Mouse (Mus musculus): ENCODE results near the gene Cdk11b. TPM values are rescaled to one million over a fixed set of nuclear protein-coding genes. Genes with fewer than 3 reads are reported as not detected.

Cdk11b gene
- polyA plus RNA-seq, 1 experiment from 2014 or later: 49.4 TPM

DNA sequence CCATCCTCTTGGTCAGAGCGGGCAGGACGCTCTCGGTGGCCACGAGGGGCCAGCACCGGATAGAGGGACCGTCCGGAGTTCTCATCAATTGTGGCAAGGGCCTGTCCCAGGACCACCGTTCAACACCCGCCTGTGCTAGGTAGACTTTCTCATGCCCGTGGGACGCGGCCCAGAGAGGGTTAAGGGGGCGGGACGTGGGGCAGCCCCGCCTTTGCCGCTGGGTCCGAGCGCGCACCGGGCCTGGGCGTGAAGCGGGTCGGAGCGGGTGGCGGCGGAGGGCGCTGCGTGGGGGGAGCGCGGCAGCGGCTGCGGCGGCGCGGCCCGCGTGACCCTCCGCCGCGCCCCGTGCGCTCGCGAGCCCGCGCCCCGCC lies 69.4 kb downstream of the Cdk11b start, which contains the start of gene Fndc10:
Fndc10 (plus strand) TSS at position 232 of the 371 bp plus-strand sequence.
- Histone ChIP-seq H3K4me1 (ENCODE audit: control insufficient read depth, insufficient read depth, low read length) (peaks cover 15% of the 10 kb centered on the region), H3K27ac (replicated peaks; ENCODE audit: low read depth, low read length) (peak within 1 kb of the TSS; percentile 94), H3K4me2 (ENCODE audit: low read length) (peak within 1 kb of the TSS; percentile 82), H3K4me3 (replicated peaks; ENCODE audit: low read depth, low read length) (peak within 1 kb of the TSS; percentile 64), H3K36me3 (ENCODE audit: control insufficient read depth, insufficient read depth, low read length) (no peaks in the 10 kb centered on the region), H3K27me3 (ENCODE audit: control insufficient read depth, insufficient read depth, low read length) (peaks cover 10% of the 10 kb centered on the region), H3K9me3 (ENCODE audit: control insufficient read depth, low read length) (no peaks in the 10 kb centered on the region), H3K9ac (replicated peaks; ENCODE audit: low read length) (peak within 1 kb of the TSS; percentile 79)
- DNase-seq (peak; percentile 88), ATAC-seq (ENCODE audit: low FRiP score, low TSS enrichment) (peak; percentile 82)
- under 1% methylated on average over 33 of the region's 47 CpGs for WGBS

DNA sequence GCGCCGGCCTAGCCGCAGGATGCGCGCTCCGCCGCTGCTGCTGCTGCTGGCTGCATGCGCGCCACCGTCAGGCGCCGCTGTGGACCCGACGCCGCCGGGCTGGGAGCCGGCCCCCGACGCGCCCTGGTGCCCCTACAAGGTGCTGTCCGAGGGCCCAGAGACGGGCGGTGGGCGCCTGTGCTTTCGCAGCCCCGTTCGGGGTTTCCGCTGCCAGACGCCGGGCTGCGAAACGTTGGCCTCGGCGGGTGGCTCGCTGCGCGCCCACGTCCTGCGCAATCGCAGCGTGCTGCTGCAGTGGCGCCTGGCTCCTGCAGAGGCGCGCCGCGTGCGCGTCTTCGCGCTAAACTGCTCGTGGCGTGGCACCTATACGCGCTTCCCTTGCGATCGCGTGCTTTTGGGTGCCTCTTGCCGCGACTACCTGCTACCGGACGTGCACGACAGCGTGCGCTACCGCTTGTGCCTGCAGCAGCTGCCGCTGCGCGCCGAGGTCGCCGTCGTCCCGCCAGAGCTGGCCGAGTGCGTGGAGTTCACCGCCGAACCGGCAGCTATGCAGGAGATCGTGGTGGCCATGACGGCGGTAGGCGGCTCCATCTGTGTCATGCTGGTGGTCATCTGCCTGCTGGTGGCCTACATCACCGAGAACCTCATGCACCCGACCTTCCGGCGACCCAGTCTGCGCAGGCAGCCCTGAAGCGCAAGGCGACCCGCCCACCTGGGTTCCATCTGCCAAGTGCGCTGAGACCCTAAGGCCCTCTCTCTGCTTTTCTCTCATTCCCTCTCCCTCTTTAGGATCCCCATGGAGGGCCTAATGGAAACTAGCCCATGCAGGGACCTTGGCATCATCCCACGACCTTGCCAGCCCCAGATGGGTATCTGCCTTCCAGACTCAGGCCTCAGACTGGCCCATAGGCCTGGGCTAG lies 70.1 kb downstream of the Cdk11b start:
- H3K36me3 ChIP-seq (ENCODE audit: control insufficient read depth, insufficient read depth, low read length): no peaks in the 10 kb centered on the region
- peak overlapping the region; percentile 79 for H3K9ac ChIP-seq (replicated peaks; ENCODE audit: low read length)
- H3K4me2 ChIP-seq (ENCODE audit: low read length): peak overlapping the region; percentile 82
- WGBS: under 1% methylated on average over 92 of the region's 92 CpGs
- H3K4me1 ChIP-seq (ENCODE audit: control insufficient read depth, insufficient read depth, low read length): peaks cover 15% of the 10 kb centered on the region
- ATAC-seq (ENCODE audit: low FRiP score, low TSS enrichment) (peak; percentile 80), DNase-seq (peak; percentile 90)
- H3K9me3 ChIP-seq (ENCODE audit: control insufficient read depth, low read length): no peaks in the 10 kb centered on the region
- H3K4me3 ChIP-seq (replicated peaks; ENCODE audit: low read depth, low read length): peak overlapping the region; percentile 64
- peaks cover 10% of the 10 kb centered on the region for H3K27me3 ChIP-seq (ENCODE audit: control insufficient read depth, insufficient read depth, low read length)
- H3K27ac ChIP-seq (replicated peaks; ENCODE audit: low read depth, low read length): peak overlapping the region; percentile 94

DNA sequence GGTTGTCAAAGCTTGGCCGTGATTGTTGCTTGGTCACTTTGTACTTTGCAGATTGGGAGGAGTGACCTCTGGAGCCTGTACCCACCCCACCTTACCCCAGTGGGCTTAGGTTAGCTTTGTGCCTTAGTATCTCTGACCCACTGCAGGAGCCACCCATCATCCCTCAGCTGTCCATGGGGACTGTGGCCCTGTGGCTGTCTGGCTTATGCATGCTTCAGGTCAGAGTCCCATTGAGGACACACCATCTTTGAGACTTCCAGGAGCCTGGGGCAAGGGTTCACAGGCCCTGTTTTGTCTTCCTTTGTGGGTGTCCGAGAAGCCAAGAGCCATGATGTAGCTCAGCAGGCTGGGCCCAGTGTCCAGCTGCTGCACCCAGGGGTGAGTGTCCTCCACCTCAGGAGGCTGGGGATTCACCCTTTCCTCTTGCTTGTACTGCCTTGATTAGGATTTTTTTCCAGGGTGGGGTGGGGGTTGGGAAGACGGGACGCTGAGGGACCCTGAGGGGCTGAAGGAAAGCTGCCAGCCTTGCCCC lies 70.9 kb downstream of the Cdk11b start:
- H3K4me3 ChIP-seq (replicated peaks; ENCODE audit: low read depth, low read length): peak overlapping the region; percentile 64
- 76% methylated on average over 4 of the region's 4 CpGs for whole genome bisulfite sequencing
- no peak for ATAC-seq (ENCODE audit: low FRiP score, low TSS enrichment)
- peak overlapping the region; percentile 82 for H3K4me2 ChIP-seq (ENCODE audit: low read length)
- H3K9me3 ChIP-seq (ENCODE audit: control insufficient read depth, low read length): no peaks in the 10 kb centered on the region
- no peak overlapping the region for H3K27ac ChIP-seq (replicated peaks; ENCODE audit: low read depth, low read length)
- peaks cover 10% of the 10 kb centered on the region for H3K27me3 ChIP-seq (ENCODE audit: control insufficient read depth, insufficient read depth, low read length)
- peak overlapping the region; percentile 79 for H3K9ac ChIP-seq (replicated peaks; ENCODE audit: low read length)
- H3K36me3 ChIP-seq (ENCODE audit: control insufficient read depth, insufficient read depth, low read length): no peaks in the 10 kb centered on the region
- no peak for DNase-seq
- H3K4me1 ChIP-seq (ENCODE audit: control insufficient read depth, insufficient read depth, low read length): peaks cover 15% of the 10 kb centered on the region

DNA sequence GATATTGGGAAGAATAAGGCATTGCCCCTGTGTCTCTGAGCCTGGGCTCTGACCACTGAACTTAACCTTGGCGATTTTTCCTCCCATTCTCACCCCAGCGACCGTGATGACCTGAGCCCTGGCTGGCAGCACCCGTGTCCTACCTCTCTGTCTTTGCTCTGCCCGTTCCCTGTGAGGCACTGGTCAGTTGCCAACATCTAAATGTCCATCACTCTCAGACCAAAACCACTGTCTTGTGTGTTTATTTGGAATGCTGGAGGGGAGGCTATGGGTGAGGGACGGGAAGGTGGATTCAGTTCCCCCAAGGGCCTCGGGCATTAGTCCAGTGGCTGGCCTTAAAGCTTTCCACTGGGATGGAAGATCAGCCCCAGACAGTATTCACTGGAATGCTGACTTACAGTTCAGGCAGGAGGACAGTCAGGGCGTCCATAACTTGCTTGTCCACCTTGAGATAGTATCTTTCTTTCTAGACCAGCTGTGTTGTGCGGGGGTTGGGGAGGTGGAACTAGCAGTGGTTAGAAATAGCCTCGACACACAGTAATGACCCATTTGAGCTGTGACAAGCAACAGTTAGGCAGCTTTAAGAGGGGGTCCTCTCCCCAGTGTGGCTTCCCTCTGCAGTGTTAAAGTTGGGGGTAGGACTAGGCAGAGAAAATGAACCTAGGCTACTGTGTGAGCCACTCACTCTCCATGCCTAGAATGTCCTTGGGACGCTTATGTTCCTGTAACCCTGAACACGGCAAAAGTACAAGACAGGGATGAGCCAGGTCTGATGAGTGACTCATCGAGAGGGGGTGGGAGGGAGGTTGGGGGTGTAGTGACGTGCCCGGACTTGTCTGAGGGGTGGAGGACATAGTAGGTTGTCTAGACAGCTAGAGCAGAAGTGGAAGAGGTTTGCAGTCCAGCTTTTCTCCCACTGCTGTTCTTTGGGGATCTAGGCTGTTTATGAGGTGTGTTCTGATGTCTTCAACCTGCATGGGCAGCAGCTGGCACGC lies 71.9 kb downstream of the Cdk11b start:
- no peak overlapping the region; the same call in 1 of the 2 replicates for H3K4me3 ChIP-seq (replicated peaks; ENCODE audit: low read depth, low read length)

More for the DNA sequence above, 71.9 kb downstream of the Cdk11b start:
- H3K36me3 ChIP-seq (ENCODE audit: control insufficient read depth, insufficient read depth, low read length): no peaks in the 10 kb centered on the region
- peak overlapping the region; percentile 79; the same call in 1 of the 2 replicates for H3K9ac ChIP-seq (replicated peaks; ENCODE audit: low read length)
- peaks cover 10% of the 10 kb centered on the region for H3K27me3 ChIP-seq (ENCODE audit: control insufficient read depth, insufficient read depth, low read length)
- no peak overlapping the region for H3K27ac ChIP-seq (replicated peaks; ENCODE audit: low read depth, low read length)
- peak overlapping the region; percentile 82 for H3K4me2 ChIP-seq (ENCODE audit: low read length)
- 78% methylated on average over 16 of the region's 16 CpGs for WGBS
- no peak for DNase-seq
- peaks cover 15% of the 10 kb centered on the region for H3K4me1 ChIP-seq (ENCODE audit: control insufficient read depth, insufficient read depth, low read length)
- no peaks in the 10 kb centered on the region for H3K9me3 ChIP-seq (ENCODE audit: control insufficient read depth, low read length)
- ATAC-seq (ENCODE audit: low FRiP score, low TSS enrichment): no peak

Other genes with a start within 250 kb of the Cdk11b start
- gene Gabrd, start 226.7 kb upstream of the Cdk11b start, polyA plus RNA-seq (2014; fragmentation: Nextera tagmentation; extraction: Ambion mirVana): 0.19 TPM in 1 of 2 replicates, not detected in the other
- 3.3 and 3.6 TPM in 2 replicates for gene Cfap74, start 215.7 kb upstream of the Cdk11b start, polyA plus RNA-seq (2014; fragmentation: Nextera tagmentation; extraction: Ambion mirVana)
- 0.57 TPM in 1 of 2 replicates, not detected in the other for gene Tmem52, start 155.7 kb upstream of the Cdk11b start, polyA plus RNA-seq (2014; fragmentation: Nextera tagmentation; extraction: Ambion mirVana)
- 1,231 and 1,263 TPM in 2 replicates for gene Gnb1, start 133.5 kb upstream of the Cdk11b start, polyA plus RNA-seq (2014; fragmentation: Nextera tagmentation; extraction: Ambion mirVana)
- 70.4 and 95.1 TPM in 2 replicates for gene Nadk, start 62.5 kb upstream of the Cdk11b start, polyA plus RNA-seq (2014; fragmentation: Nextera tagmentation; extraction: Ambion mirVana)
- 15.6 and 19.9 TPM in 2 replicates for gene Slc35e2, start 23.4 kb upstream of the Cdk11b start, polyA plus RNA-seq (2014; fragmentation: Nextera tagmentation; extraction: Ambion mirVana)
- gene Gm10563, start 20.6 kb downstream of the Cdk11b start, polyA plus RNA-seq (2014; fragmentation: Nextera tagmentation; extraction: Ambion mirVana): not detected in 2 replicates
- 2.5 and 3.9 TPM in 2 replicates for gene Mmp23, start 28.5 kb downstream of the Cdk11b start, polyA plus RNA-seq (2014; fragmentation: Nextera tagmentation; extraction: Ambion mirVana)
- 39.6 and 40.8 TPM in 2 replicates for gene Mib2, start 44.3 kb downstream of the Cdk11b start, polyA plus RNA-seq (2014; fragmentation: Nextera tagmentation; extraction: Ambion mirVana)
- 6.3 and 13.8 TPM in 2 replicates for gene Fndc10, start 69.5 kb downstream of the Cdk11b start, polyA plus RNA-seq (2014; fragmentation: Nextera tagmentation; extraction: Ambion mirVana)
- gene Ssu72, start 79.9 kb downstream of the Cdk11b start, polyA plus RNA-seq (2014; fragmentation: Nextera tagmentation; extraction: Ambion mirVana): 162 and 177 TPM in 2 replicates
- gene Tmem240, start 109.9 kb downstream of the Cdk11b start, polyA plus RNA-seq (2014; fragmentation: Nextera tagmentation; extraction: Ambion mirVana): 7.5 and 19.8 TPM in 2 replicates
- 77.4 and 79.8 TPM in 2 replicates for gene Atad3a, start 136.2 kb downstream of the Cdk11b start, polyA plus RNA-seq (2014; fragmentation: Nextera tagmentation; extraction: Ambion mirVana)
- 18.0 and 24.4 TPM in 2 replicates for gene Vwa1, start 149.8 kb downstream of the Cdk11b start, polyA plus RNA-seq (2014; fragmentation: Nextera tagmentation; extraction: Ambion mirVana)
- gene Tmem88b, start 161.0 kb downstream of the Cdk11b start, polyA plus RNA-seq (2014; fragmentation: Nextera tagmentation; extraction: Ambion mirVana): 0.43 and 0.51 TPM in 2 replicates
- gene Ankrd65, start 165.6 kb downstream of the Cdk11b start, polyA plus RNA-seq (2014; fragmentation: Nextera tagmentation; extraction: Ambion mirVana): not detected in 2 replicates
- gene Mrpl20, start 178.0 kb downstream of the Cdk11b start, polyA plus RNA-seq (2014; fragmentation: Nextera tagmentation; extraction: Ambion mirVana): 255 and 298 TPM in 2 replicates
- gene Ccnl2, start 187.6 kb downstream of the Cdk11b start, polyA plus RNA-seq (2014; fragmentation: Nextera tagmentation; extraction: Ambion mirVana): 134 and 162 TPM in 2 replicates
- gene Aurkaip1, start 206.4 kb downstream of the Cdk11b start, polyA plus RNA-seq (2014; fragmentation: Nextera tagmentation; extraction: Ambion mirVana): 118 and 129 TPM in 2 replicates
- gene Mxra8, start 214.8 kb downstream of the Cdk11b start, polyA plus RNA-seq (2014; fragmentation: Nextera tagmentation; extraction: Ambion mirVana): 6.0 and 17.5 TPM in 2 replicates
- 15.3 and 18.0 TPM in 2 replicates for gene Dvl1, start 222.5 kb downstream of the Cdk11b start, polyA plus RNA-seq (2014; fragmentation: Nextera tagmentation; extraction: Ambion mirVana)
- 0.31 and 0.57 TPM in 2 replicates for gene Tas1r3, start 238.5 kb downstream of the Cdk11b start, polyA plus RNA-seq (2014; fragmentation: Nextera tagmentation; extraction: Ambion mirVana)
- gene Cptp, start 244.6 kb downstream of the Cdk11b start, polyA plus RNA-seq (2014; fragmentation: Nextera tagmentation; extraction: Ambion mirVana): 24.6 and 31.2 TPM in 2 replicates
- 78.2 and 83.2 TPM in 2 replicates for gene Ints11, start 244.7 kb downstream of the Cdk11b start, polyA plus RNA-seq (2014; fragmentation: Nextera tagmentation; extraction: Ambion mirVana)